Mouse (Mus musculus) MEL (cell line): ENCODE measurements at regions not wholly inside any gene's neighbourhood (a gene's known extent, or its start where the extent isn't known, plus 50 kb on each side); places are given as distances from the start of the nearest gene placed in this dataset.

Source experiments
- DNase-seq: peaks from one replicate; pipeline ENCODE4 v3.0.0; 2011; ENCODE audit warnings: low read depth, low spot score
- H3K27ac ChIP-seq: 2 replicates; pipeline ENCODE4 v1.5.1; 2012; ENCODE audit warnings: low read depth, mild to moderate bottlenecking, control low read depth, low read length, moderate library complexity; ENCODE audit not compliant: control insufficient read depth
- H3K27me3 ChIP-seq, 2 experiments: fragments of 150-350 bp in 1 of 2; sonication (generic) in 1 of 2; 2 replicates each; pipeline ENCODE4 v1.6.1; 2012; ENCODE audit warnings: low read length in 2 of 2, mild to moderate bottlenecking in 2 of 2, improper control_type of control experiment in 1 of 2, moderate library complexity in 1 of 2; ENCODE audit not compliant: insufficient read depth in 2 of 2, control insufficient read depth in 1 of 2
- H3K36me3 ChIP-seq, 2 experiments: 2 replicates each; pipeline ENCODE4 v1.6.1; 2012 to 2014; ENCODE audit warnings: low read length in 2 of 2, improper control_type of control experiment in 1 of 2, inconsistent platforms in 1 of 2, mild to moderate bottlenecking in 1 of 2; ENCODE audit not compliant: insufficient read depth in 2 of 2, control insufficient read depth in 1 of 2
- H3K4me1 ChIP-seq, 2 experiments: fragments of 150-350 bp in 1 of 2; sonication (generic) in 1 of 2; 2 replicates each; pipeline ENCODE4 v1.6.1; 2012; ENCODE audit warnings: low read length in 2 of 2, improper control_type of control experiment in 1 of 2, mild to moderate bottlenecking in 1 of 2; ENCODE audit not compliant: insufficient read depth in 2 of 2, control insufficient read depth in 1 of 2
- H3K4me3 ChIP-seq, 2 experiments: fragments of 150-350 bp in 1 of 2; sonication (generic) in 1 of 2; 2 replicates each; pipeline ENCODE4 v1.5.1; 2012; ENCODE audit warnings: low read depth in 2 of 2, low read length in 2 of 2, mild to moderate bottlenecking in 2 of 2, moderate library complexity in 2 of 2, control low read depth in 1 of 2, improper control_type of control experiment in 1 of 2; ENCODE audit not compliant: control insufficient read depth in 1 of 2, insufficient read depth in 1 of 2
- H3K79me2 ChIP-seq: 2 replicates; pipeline ENCODE4 v1.6.1; 2012; ENCODE audit warnings: mild to moderate bottlenecking, low read length, moderate library complexity; ENCODE audit not compliant: control insufficient read depth, poor library complexity, insufficient read depth
- H3K9ac ChIP-seq: 2 replicates; pipeline ENCODE4 v1.6.1; 2012; ENCODE audit warnings: low read depth, mild to moderate bottlenecking, control low read depth, low read length, moderate library complexity; ENCODE audit not compliant: control insufficient read depth, poor library complexity, severe bottlenecking
- H3K9me3 ChIP-seq: fragments of 150-350 bp; sonication (generic); replicated peaks from 2 replicates; pipeline ENCODE4 v1.6.1; 2012; ENCODE audit warnings: mild to moderate bottlenecking, low read length, improper control_type of control experiment, moderate library complexity; ENCODE audit not compliant: insufficient read depth
- CHD2 ChIP-seq: IDR thresholded peaks from 2 replicates; pipeline ENCODE4 v1.6.1; 2011; ENCODE audit warnings: low read length, improper control_type of control experiment
- CTCF ChIP-seq, 3 experiments: IDR thresholded peaks in 2 of 3; conservative IDR thresholded peaks in 1 of 3; 2 replicates each; pipeline ENCODE4 v1.5.1; 2011 to 2012; ENCODE audit warnings: low read length in 3 of 3, low read depth in 2 of 3, mild to moderate bottlenecking in 2 of 3, improper control_type of control experiment in 1 of 3, inconsistent platforms in 1 of 3, mixed read lengths in 1 of 3, moderate library complexity in 1 of 3; ENCODE audit not compliant: control insufficient read depth in 1 of 3, insufficient read depth in 1 of 3, poor library complexity in 1 of 3, severe bottlenecking in 1 of 3
- HCFC1 ChIP-seq: IDR thresholded peaks from 2 replicates; pipeline ENCODE4 v1.6.1; 2012; ENCODE audit warnings: low read depth, mild to moderate bottlenecking, inconsistent platforms, low read length, improper control_type of control experiment, moderate library complexity
- JUND ChIP-seq: IDR thresholded peaks from 2 replicates; pipeline ENCODE4 v1.6.1; 2011; ENCODE audit warnings: low read depth, mild to moderate bottlenecking, improper control_type of control experiment, low read length
- MAZ ChIP-seq: IDR thresholded peaks from 2 replicates; pipeline ENCODE4 v1.6.1; 2012; ENCODE audit warnings: low read depth, mild to moderate bottlenecking, inconsistent platforms, low read length, improper control_type of control experiment
- MXI1 ChIP-seq: IDR thresholded peaks from 2 replicates; pipeline ENCODE4 v1.6.1; 2011; ENCODE audit warnings: mild to moderate bottlenecking, low read depth, low read length, improper control_type of control experiment
- MYB ChIP-seq: IDR thresholded peaks from 2 replicates; pipeline ENCODE4 v1.6.1; 2011; ENCODE audit warnings: mild to moderate bottlenecking, low read depth, low read length, improper control_type of control experiment
- NELFE ChIP-seq: IDR thresholded peaks from 2 replicates; pipeline ENCODE4 v1.6.1; 2011; ENCODE audit warnings: low read depth, low read length, improper control_type of control experiment
- NRF1 ChIP-seq: IDR thresholded peaks from 2 replicates; pipeline ENCODE4 v1.6.1; 2014; ENCODE audit warnings: low read depth, mild to moderate bottlenecking, inconsistent platforms, low read length, improper control_type of control experiment, moderate library complexity; ENCODE audit not compliant: poor library complexity, insufficient read depth, severe bottlenecking
- POLR2AphosphoS5 ChIP-seq: IDR thresholded peaks from 2 replicates; pipeline ENCODE4 v1.6.1; 2012; ENCODE audit warnings: low read depth, borderline replicate concordance, mild to moderate bottlenecking, inconsistent platforms, low read length, moderate library complexity, mixed read lengths
- RAD21 ChIP-seq: IDR thresholded peaks from 2 replicates; pipeline ENCODE4 v1.6.1; 2011; ENCODE audit warnings: mild to moderate bottlenecking, low read depth, low read length, improper control_type of control experiment
- SIN3A ChIP-seq: IDR thresholded peaks from 2 replicates; pipeline ENCODE4 v1.6.1; 2012; ENCODE audit warnings: low read length, improper control_type of control experiment, inconsistent platforms
- TAL1 ChIP-seq: IDR thresholded peaks from 2 replicates; pipeline ENCODE4 v1.6.1; 2012; ENCODE audit warnings: mild to moderate bottlenecking, inconsistent platforms, low read length, moderate library complexity, mixed read lengths
- TBP ChIP-seq: IDR thresholded peaks from 2 replicates; pipeline ENCODE4 v1.8.0; 2011; ENCODE audit warnings: low read depth, low read length, improper control_type of control experiment
- TCF12 ChIP-seq: IDR thresholded peaks from 2 replicates; pipeline ENCODE4 v1.6.1; 2014; ENCODE audit warnings: low read depth, mild to moderate bottlenecking, inconsistent platforms, low read length, improper control_type of control experiment, moderate library complexity
- ZKSCAN1 ChIP-seq: IDR thresholded peaks from 2 replicates; pipeline ENCODE4 v1.6.1; 2012; ENCODE audit warnings: low read depth, mild to moderate bottlenecking, inconsistent platforms, low read length, improper control_type of control experiment, moderate library complexity
- ZNF384 ChIP-seq: IDR thresholded peaks from 2 replicates; pipeline ENCODE4 v1.6.1; 2012; ENCODE audit warnings: low read depth, mild to moderate bottlenecking, inconsistent platforms, low read length, improper control_type of control experiment

DNA sequence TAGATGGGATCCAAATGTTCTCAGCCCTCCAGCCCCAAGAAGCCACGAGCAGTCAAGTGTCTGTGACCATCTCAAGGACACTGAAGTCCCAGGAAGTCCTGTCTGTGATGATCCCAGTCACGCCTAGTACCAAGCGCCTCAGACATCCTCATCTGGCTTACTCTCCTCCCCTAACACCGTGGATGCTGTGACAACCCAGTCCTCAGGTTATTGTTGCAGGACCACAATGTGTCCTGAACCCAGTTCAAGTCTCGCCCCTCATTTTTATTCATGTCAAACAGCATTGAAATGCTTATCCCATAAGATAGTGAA is 129.4 kb upstream of the Mvb12b start:
- Histone ChIP-seq H3K36me3 (no peaks in the 10 kb centered on the region), H3K4me3 (no peak overlapping the region), H3K27me3 (no peaks in the 10 kb centered on the region; a peak in 1 of 4 replicates), H3K9ac (no peak overlapping the region), H3K27ac (no peak overlapping the region)
- no peak for DNase-seq
- TF ChIP-seq HCFC1 (no peak), TCF12 (no peak), ZKSCAN1 (no peak)
- TF ChIP-seq, all 39 proteins: peak for 0
- Histone ChIP-seq H3K9me3 (no peaks in the 10 kb centered on the region), H3K79me2 (no peaks in the 10 kb centered on the region), H3K4me1 (no peaks in the 10 kb centered on the region)

DNA sequence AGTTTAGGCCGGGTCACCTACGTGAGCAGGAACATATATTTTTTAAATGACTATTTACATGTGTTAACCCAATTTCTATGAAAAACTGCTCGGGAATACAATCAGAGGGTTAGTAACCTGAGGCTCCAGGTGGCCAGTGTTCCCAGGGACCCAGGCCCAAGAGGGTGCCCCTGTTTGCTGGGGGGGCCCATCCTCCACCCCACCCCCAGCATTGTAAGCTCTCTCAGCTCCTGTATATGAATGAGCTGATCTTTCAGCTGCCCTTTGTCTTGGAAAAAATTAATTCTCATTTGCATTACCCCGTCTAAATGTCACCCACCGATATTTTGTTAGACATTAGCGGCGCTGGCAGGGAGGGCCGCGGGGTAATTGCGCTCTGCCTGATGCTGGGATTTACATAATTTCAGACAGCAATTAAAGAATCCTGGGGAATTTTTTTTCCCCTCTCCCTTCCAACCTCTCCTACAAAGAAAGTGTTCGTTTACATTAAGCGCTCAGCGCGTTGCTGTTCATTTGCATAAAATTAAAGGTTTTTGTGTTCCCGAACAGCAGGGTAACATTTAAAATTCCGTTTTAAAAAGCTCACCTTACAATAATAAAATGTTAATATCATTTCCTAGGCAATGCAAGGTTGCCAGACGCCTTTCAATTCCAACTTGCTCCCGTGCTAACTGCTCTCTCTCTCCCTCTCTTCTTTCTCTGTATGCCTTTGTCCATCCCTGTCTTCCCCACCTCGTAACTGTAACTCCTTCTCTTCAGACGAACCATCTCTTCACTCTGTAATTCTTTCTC is 128.8 kb upstream of the Mvb12b start:
- H3K79me2 ChIP-seq, result no peaks in the 10 kb centered on the region
- H3K4me1 ChIP-seq, result no peaks in the 10 kb centered on the region
- no peak overlapping the region for H3K27ac ChIP-seq
- no peak for DNase-seq
- no peak overlapping the region for H3K4me3 ChIP-seq
- TF ChIP-seq CHD2 (no peak), NRF1 (no peak), RAD21 (no peak), POLR2AphosphoS5 (no peak), MXI1 (no peak), TBP (no peak), MYB (no peak), CTCF (IDR thresholded peaks at IDR 0.05 in 2 of 3, conservative IDR thresholded peaks at IDR 0.05 in 1 of 3; ENCODE audit: control insufficient read depth in 1 of 3, insufficient read depth in 1 of 3, low read depth in 2 of 3, low read length in 3 of 3, poor library complexity in 1 of 3, severe bottlenecking in 1 of 3) (no peak), SIN3A (no peak), ZNF384 (no peak), HCFC1 (no peak), MAZ (no peak)
- H3K9me3 ChIP-seq, result no peaks in the 10 kb centered on the region
- no peaks in the 10 kb centered on the region; a peak in 1 of 4 replicates for H3K27me3 ChIP-seq
- H3K9ac ChIP-seq, result no peak overlapping the region
- no peaks in the 10 kb centered on the region for H3K36me3 ChIP-seq

DNA sequence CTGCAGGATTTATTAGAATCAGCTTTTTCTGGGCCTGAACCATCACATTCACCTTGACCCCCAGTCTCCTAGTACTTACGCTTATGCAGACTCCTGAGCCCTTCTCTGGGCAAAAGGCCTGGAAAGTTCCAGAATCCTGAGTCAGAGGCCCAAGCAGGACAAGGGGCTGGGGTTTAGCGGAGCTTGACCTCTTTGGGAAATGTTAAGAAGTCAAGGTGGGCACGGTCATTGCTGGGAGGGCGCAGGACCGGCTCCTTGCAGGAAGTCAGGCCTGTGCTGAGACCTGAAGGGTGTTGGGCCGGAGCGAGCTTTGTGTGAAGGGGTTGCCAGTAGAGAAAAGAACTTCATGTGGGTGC is 127.9 kb upstream of the Mvb12b start:
- Histone ChIP-seq H3K4me3 (no peak overlapping the region), H3K27ac (no peak overlapping the region), H3K9ac (no peak overlapping the region), H3K9me3 (no peaks in the 10 kb centered on the region), H3K27me3 (no peaks in the 10 kb centered on the region; a peak in 1 of 4 replicates), H3K4me1 (no peaks in the 10 kb centered on the region), H3K79me2 (no peaks in the 10 kb centered on the region), H3K36me3 (no peaks in the 10 kb centered on the region)
- no peak for DNase-seq
- TF ChIP-seq NELFE (no peak), ZKSCAN1 (no peak), JUND (no peak), TAL1 (no peak), MAZ (no peak)
